Mouse (Mus musculus) left cerebral cortex, adult 6 months (tissue): Measurements from ENCODE around the gene Gm6685. TPM values are rescaled to one million over a fixed set of nuclear protein-coding genes. Genes with fewer than 3 reads are reported as not detected.

Source experiments
- long read RNA-seq, 2 experiments: library from polyadenylated mRNA; unstranded; transcript quantifications; one replicate each; pipeline ENCODE4 v2.0.0; 2019 to 2020
- polyA plus RNA-seq: library from polyadenylated mRNA; unstranded; fragments of <200 nt; fragmentation: Nextera tagmentation; gene quantifications from 2 replicates; pipeline ENCODE4 v1.2.3, GENCODE M21; 2021

Gene Gm6685
- polyA plus RNA-seq = not detected in 2 replicates
- long read RNA-seq, experiment 1 = 0 reads
- long read RNA-seq, experiment 2 = 0 reads

GRCm38 (mm10) chr11:28339224-28340150 is at the start of gene Gm6685:
Gm6685 (minus strand) TSS chr11:28339867.

Other genes starting within 250 kb of the Gm6685 start
- gene Ccdc85a, start 244.5 kb upstream of the Gm6685 start, polyA plus RNA-seq = 22.3 and 24.2 TPM in 2 replicates